Mouse (Mus musculus) bone marrow, adult 2 months (tissue): Measurements from ENCODE around the gene Nid1. TPM values are rescaled to one million over a fixed set of nuclear protein-coding genes. Genes with fewer than 3 reads are reported as not detected.

Experiments
- H3K27ac ChIP-seq: fragments of 200-500 bp; 2 replicates; pipeline ENCODE4 v1.5.1; 2012; ENCODE audit warnings: low read depth, mild to moderate bottlenecking, control low read depth, inconsistent platforms, low read length; ENCODE audit not compliant: control insufficient read depth, poor library complexity, insufficient read depth
- H3K4me1 ChIP-seq: fragments of 200-500 bp; 2 replicates; pipeline ENCODE4 v1.6.1; 2011; ENCODE audit warnings: low read length; ENCODE audit not compliant: control insufficient read depth, insufficient read depth
- H3K4me3 ChIP-seq: fragments of 200-500 bp; replicated peaks from 2 replicates; pipeline ENCODE3; 2011; ENCODE audit warnings: mild to moderate bottlenecking, low read depth, low read length, control low read depth; ENCODE audit not compliant: control insufficient read depth
- CTCF ChIP-seq: fragments of 200-500 bp; IDR thresholded peaks from 2 replicates; pipeline ENCODE4 v1.5.1; 2011; ENCODE audit warnings: low read length, control low read depth; ENCODE audit not compliant: control insufficient read depth, insufficient read depth
- POLR2A ChIP-seq: fragments of 200-500 bp; IDR thresholded peaks from 2 replicates; pipeline ENCODE4 v1.6.1; 2011; ENCODE audit warnings: low read depth, mild to moderate bottlenecking, control low read depth, low read length, borderline replicate concordance; ENCODE audit not compliant: control insufficient read depth
- WGBS: fragments of 180-500 bp; shearing (Covaris S2); methylation state at CpG from one replicate; pipeline ENCODE4 v1.1.7; 2018; 5-methylcytosine and 5-hydroxymethylcytosine counted together
- polyA plus RNA-seq: library from polyadenylated mRNA; stranded (reverse); fragments of >200 nt; gene quantifications from 2 replicates; pipeline ENCODE4 v1.2.4, GENCODE M21; 2011; ENCODE audit warnings: low replicate concordance; ENCODE audit not compliant: missing spikeins, insufficient read depth, insufficient read length

Nid1 gene
- polyA plus RNA-seq, 1 experiment, result 5.5 TPM

GRCm38 (mm10) chr13:13548431-13549190 is 111.3 kb downstream of the Nid1 start:
- Histone ChIP-seq H3K27ac (0 out of 2 replicates have a peak overlapping the region, but pooled peaks have one; percentile 20), H3K4me1 (peaks cover 5% of the 10 kb centered on the region), H3K4me3 (no peak overlapping the region)
- TF ChIP-seq POLR2A (no peak), CTCF (no peak)
- 79% methylated on average over 6 of the region's 6 CpGs for WGBS

- peaks cover 5% of the 10 kb centered on the region for H3K4me1 ChIP-seq
- no peak overlapping the region for H3K27ac ChIP-seq
- H3K4me3 ChIP-seq, result no peak overlapping the region
- TF ChIP-seq CTCF (no peak), POLR2A (no peak)
- 42% methylated on average over 9 of the region's 9 CpGs for WGBS
These were observed 112.6 kb downstream of the Nid1 start for GRCm38 (mm10) chr13:13549687-13550660.

GRCm38 (mm10) chr13:13552020-13552419 is 114.7 kb downstream of the Nid1 start:
- Histone ChIP-seq H3K4me1 (peaks cover 9% of the 10 kb centered on the region), H3K4me3 (no peak overlapping the region), H3K27ac (no peak overlapping the region)
- TF ChIP-seq POLR2A (no peak), CTCF (no peak)
- WGBS, result 52% methylated on average over 3 of the region's 3 CpGs

GRCm38 (mm10) chr13:13553660-13554059 is 116.3 kb downstream of the Nid1 start:
- H3K27ac ChIP-seq, result no peak overlapping the region
- no peak overlapping the region for H3K4me3 ChIP-seq
- WGBS, result 27% methylated on average over 1 of the region's 1 CpGs
- H3K4me1 ChIP-seq, result peaks cover 9% of the 10 kb centered on the region
- TF ChIP-seq CTCF (no peak), POLR2A (no peak)

- Histone ChIP-seq H3K4me3 (no peak overlapping the region), H3K4me1 (peaks cover 6% of the 10 kb centered on the region), H3K27ac (no peak overlapping the region)
- TF ChIP-seq CTCF, result no peak
- TF ChIP-seq POLR2A, result no peak
- 82% methylated on average over 3 of the region's 3 CpGs for WGBS
These were observed 117.8 kb downstream of the Nid1 start for GRCm38 (mm10) chr13:13555196-13555595.

- Histone ChIP-seq H3K27ac (peak overlapping the region; percentile 26; the same call in 1 of the 2 replicates), H3K4me3 (no peak overlapping the region), H3K4me1 (peaks cover 6% of the 10 kb centered on the region)
- no peak for TF ChIP-seq POLR2A
- no peak for TF ChIP-seq CTCF
- WGBS, result 34% methylated on average over 5 of the region's 5 CpGs
These were observed 119.8 kb downstream of the Nid1 start for GRCm38 (mm10) chr13:13557001-13557743.

- Histone ChIP-seq H3K4me1 (peaks cover 6% of the 10 kb centered on the region), H3K4me3 (no peak overlapping the region), H3K27ac (peak overlapping the region; percentile 52; the same call in 1 of the 2 replicates)
- no peak for TF ChIP-seq POLR2A
- no peak for TF ChIP-seq CTCF
- WGBS, result 19% methylated on average over 2 of the region's 2 CpGs
These were observed 120.9 kb downstream of the Nid1 start for GRCm38 (mm10) chr13:13558251-13558650.

GRCm38 (mm10) chr13:13558900-13559299 is 121.5 kb downstream of the Nid1 start:
- no peak for TF ChIP-seq POLR2A
- TF ChIP-seq CTCF, result no peak
- Histone ChIP-seq H3K4me3 (no peak overlapping the region), H3K4me1 (peaks cover 6% of the 10 kb centered on the region), H3K27ac (peak overlapping the region; percentile 38; the same call in 1 of the 2 replicates)
- WGBS, result 24% methylated on average over 5 of the region's 5 CpGs

Other genes starting within 250 kb of the Nid1 start
- gene Gpr137b, start 43.5 kb upstream of the Nid1 start, polyA plus RNA-seq, result 3.5 and 5.5 TPM in 2 replicates
- gene Lyst, start 152.8 kb downstream of the Nid1 start, polyA plus RNA-seq, result 9.2 and 27.6 TPM in 2 replicates